Mouse (Mus musculus) cerebellum, adult 11-12 months (tissue): ENCODE measurements around the gene Grid2.

Experiments used
- DNase-seq: peaks from one replicate; pipeline ENCODE4 v3.0.0; 2022

Grid2 gene

GRCm38 (mm10) chr6:64617417-64618135 lies 1361.9 kb downstream of the Grid2 start:
- no peak for DNase-seq

DNA sequence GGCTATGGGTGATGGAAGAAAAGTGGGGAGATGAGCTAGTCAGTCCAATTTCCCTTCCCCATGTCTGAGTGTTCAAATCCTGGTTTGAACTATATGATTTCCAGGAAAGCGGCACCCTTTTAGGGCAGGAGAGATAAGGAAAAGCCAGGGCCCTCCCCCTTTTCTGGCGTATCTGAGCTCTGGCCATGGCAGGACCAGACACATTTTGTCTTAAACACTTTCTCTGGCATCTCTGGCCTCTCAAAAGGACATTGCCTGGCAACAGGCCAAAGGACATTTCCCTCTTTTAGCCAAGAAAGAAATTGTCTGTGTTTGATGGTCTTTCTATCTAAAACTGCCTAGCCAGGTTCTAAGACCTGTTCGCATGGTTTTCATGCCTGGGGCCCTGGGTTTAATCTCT lies 1367.7 kb downstream of the Grid2 start:
- DNase-seq: no peak

- DNase-seq: no peak
These were observed 1392.0 kb downstream of the Grid2 start for GRCm38 (mm10) chr6:64647661-64648060.

DNA sequence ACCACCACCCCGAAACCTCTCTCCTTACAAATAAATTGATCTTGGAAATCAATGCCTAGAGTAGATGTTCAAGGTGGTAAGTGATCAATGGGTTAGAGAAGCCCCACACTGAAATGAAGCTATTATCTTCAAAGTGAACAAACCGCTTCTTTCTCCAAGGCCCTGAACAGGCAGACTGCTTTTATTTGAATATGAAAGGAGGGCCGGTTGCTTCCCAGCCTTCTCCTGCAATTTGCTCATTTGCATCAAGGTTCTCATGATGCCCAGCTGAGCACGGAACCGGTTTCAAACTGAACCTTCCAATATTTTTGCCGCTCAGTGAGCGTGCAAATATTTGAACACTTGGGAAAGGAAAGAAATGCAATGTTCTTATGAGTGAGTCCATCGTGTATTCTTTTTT lies 1392.5 kb downstream of the Grid2 start:
- DNase-seq: no peak

GRCm38 (mm10) chr6:64649296-64650226 lies 1393.9 kb downstream of the Grid2 start:
- DNase-seq: peak; percentile 18

- DNase-seq: no peak
These were observed 1395.1 kb downstream of the Grid2 start for GRCm38 (mm10) chr6:64650765-64651164.

DNA sequence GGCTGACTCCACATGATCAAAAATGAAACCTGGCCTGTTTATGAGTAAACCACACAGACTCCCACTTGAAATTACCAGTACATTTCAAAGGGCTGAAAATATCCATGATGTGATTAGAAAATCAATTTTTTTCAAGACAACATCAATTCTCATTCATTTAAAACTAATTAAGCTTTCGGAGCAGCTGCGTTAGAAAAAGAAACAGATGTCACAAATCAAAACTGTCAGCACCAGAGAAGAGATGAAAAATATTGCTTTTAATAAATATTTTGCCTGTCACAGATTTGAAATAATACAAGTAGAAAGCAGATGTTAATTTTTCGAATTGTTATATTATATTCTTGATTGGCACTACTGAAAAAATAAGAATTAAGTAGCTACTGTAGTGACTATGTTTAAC lies 1415.3 kb downstream of the Grid2 start:
- no peak for DNase-seq

DNA sequence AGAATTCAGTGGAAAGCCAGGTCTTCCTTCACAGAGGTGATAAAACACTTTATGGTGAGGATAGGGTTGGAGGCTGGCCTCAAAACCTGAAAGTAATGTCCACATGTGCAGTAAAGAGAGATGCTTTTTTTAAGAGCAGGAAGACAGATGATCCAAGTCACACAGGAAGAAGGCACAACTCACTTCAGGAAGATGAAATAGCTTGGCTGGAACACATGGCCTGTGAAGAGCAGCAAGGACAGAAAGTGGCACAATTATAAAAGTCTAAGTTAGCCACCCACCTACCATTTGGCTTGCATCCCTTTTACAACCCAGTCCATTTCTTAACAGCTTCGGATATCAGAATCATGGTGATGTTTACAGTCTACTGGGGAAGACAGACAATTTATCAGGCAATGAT lies 1423.1 kb downstream of the Grid2 start:
- DNase-seq: no peak

GRCm38 (mm10) chr6:64683974-64684373 lies 1428.3 kb downstream of the Grid2 start:
- DNase-seq: no peak

DNA sequence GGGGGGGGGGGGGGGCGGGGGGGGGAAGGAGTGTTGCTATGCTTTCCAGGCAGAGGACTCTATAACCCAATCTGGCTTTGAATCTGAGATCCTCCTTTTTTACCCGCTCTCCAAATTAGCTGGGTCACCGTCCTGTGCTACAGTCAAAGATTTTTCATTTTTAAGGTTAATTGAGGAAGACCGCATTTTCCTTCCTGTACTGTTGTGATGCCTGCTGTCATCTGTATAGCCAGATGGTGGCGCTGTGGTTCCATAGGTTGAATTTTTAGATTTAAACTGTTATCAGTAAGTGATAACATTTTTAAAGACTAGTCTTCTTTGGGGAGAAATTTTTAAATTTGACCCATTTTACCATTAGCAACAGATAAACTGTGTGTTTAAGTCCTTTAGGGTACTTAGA lies 1429.3 kb downstream of the Grid2 start:
- DNase-seq: no peak

DNA sequence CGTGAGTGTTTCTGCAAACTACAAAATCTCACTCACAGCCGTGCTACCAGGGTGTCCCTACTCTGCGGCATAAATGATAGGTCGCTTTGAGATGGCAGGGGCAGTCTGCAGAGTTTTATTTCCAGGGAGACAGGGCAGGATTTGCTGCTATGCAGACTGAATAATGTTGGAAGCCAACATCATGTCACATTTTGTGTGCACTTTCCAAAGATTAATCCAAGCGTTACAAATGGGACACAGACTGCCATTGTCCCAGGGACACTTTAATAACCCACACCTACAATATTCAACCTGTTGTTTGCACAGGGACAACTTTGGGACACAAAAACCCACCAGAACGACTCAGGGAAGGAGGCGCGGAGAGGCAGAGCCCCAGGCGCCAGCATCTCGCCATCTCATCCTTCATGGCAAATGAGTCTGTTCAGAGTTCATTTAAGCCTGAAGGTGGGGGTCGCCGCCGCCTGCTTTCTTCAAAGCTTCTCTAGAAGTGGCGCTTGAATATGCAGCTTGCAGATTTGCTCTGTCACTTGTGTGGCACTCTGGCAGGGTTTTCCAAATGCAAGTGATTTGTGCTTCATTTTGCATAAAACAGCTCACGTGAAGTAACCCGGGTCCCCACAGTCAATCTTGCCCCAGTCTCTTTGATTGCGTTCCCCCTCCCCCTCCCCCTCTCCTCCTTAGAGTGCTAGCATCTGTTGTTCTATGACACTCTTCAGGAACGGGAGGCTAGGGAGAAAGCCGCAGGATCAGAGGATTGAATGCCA lies 1432.7 kb downstream of the Grid2 start:
- no peak for DNase-seq

GRCm38 (mm10) chr6:64694688-64695087 lies 1439.0 kb downstream of the Grid2 start:
- DNase-seq: no peak

DNA sequence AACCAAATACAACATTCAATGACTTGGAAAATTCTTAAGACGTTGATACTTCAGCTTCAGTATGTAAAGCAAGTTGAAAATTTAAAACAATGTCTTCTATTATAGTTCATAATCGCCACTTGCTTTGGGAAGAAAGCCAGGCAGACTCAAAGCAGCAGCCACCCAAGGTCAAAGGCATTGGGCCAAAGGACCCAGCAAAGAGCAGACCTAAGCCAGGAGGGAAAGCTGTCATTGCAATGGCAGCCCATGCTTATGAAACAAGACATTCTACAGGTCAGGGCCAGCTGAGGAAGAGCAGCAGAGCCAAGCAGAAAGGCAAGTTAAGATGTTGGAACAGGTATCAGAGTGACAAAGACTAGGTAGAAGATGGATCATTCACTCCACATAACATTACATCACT lies 1448.0 kb downstream of the Grid2 start:
- no peak for DNase-seq

- no peak for DNase-seq
These were observed 1472.2 kb downstream of the Grid2 start for GRCm38 (mm10) chr6:64727751-64728403.

DNA sequence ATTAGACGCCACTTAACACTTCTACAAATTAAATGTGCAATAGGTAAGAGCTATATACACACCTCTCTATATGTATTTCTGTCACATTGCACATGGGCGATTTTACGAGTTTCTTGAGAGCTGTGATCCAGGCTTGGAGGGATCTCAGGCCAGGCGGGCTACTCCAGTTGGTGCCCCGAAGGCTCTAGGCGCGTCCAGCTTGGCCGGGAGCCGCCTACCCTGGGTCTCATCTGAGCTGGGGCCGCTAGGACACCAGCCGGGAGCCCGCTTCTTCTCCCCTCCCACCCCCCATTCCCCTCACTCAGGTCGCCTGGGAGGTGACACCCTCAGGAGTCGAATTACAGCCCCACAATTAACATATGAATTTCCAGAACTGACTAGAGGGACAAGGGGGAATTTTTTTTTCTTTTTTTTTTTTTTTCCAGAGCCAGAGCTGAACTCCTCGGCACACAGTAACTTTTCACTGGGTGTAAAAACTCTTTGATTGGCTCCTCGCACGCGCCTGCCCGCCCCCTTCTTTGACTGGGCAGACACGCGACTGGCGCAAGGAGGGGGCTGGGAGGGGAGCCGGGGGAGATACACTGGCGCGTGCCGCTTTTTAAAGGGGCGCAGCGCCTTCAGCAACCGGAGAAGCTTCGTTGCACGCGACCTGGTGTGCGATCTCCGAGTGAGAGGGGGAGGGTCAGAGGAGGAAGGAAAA lies 1473.0 kb downstream of the Grid2 start, which contains the start of gene Atoh1:
Gene Atoh1, plus strand, starts transcription at position 627 of the 700 bp plus-strand sequence.
- no peak for DNase-seq

GRCm38 (mm10) chr6:64729231-64730011 lies 1473.7 kb downstream of the Grid2 start:
- no peak for DNase-seq

GRCm38 (mm10) chr6:64730030-64730429 lies 1474.4 kb downstream of the Grid2 start:
- DNase-seq: no peak

DNA sequence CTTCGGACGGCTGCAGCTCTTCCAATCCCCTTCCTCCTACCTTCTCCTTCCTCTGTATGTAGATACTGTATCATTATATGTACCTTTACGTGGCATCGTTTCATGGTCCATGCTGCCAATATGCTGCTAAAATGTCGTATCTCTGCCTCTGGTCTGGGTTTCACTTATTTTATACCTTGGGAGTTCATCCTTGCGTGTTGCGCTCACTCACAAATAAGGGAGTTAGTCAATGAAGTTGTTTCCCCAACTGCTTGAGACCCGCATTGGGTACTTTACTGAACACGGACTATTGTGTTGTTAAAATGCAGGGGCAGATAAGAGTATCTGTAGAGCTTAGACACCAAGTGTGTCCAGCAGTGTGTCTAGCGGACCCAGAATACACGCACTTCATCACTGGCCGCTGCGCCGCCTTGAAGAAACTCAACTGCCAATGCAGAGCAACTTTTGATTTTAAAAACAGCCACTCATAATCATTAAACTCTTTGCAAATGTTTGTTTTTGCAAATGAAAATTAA lies 1474.9 kb downstream of the Grid2 start:
- DNase-seq: no peak

DNA sequence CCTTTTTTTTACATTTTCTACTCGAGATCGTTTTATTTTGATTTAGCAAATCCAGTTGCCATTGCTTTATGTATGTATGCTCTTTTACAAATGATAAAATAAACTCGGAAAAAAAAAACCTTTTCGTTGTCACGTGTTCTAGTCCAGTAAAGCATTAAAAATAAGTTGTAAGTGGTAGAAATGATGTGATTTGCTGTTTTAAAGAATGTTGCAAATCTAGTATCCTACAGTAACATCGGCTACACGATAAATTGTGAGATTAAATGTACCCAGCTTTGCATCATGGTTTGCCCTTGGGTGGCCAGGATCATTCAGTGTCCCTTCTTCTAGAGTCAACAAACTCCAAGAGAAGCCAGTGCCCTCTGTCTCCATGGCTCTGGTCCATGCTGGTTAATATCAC lies 1475.5 kb downstream of the Grid2 start:
- no peak for DNase-seq

- DNase-seq: no peak
These were observed 1476.1 kb downstream of the Grid2 start for GRCm38 (mm10) chr6:64731621-64732320.
